Mouse (Mus musculus) olfactory bulb, adult 2 months (tissue): ENCODE data around the gene Celf5. TPM values are rescaled to one million over a fixed set of nuclear protein-coding genes. Genes with fewer than 3 reads are reported as not detected.
"Not testable (repeated sequence)": the region's sequence is repeated elsewhere in the genome, so short reads cannot be mapped to it uniquely, and the experiment has no call there.

Source experiments
- H3K27ac ChIP-seq: fragments of 200-500 bp; 2 replicates; pipeline ENCODE4 v1.5.1; 2012; ENCODE audit warnings: low read depth, low read length; ENCODE audit not compliant: insufficient read depth
- H3K4me1 ChIP-seq: fragments of 200-500 bp; 2 replicates; pipeline ENCODE4 v1.6.1; 2012; ENCODE audit warnings: low read length; ENCODE audit not compliant: control insufficient read depth, insufficient read depth
- H3K4me3 ChIP-seq: fragments of 200-500 bp; 2 replicates; pipeline ENCODE4 v1.5.1; 2012; ENCODE audit warnings: mild to moderate bottlenecking, low read depth, low read length, moderate library complexity; ENCODE audit not compliant: insufficient read depth
- CTCF ChIP-seq: fragments of 200-500 bp; IDR thresholded peaks from 2 replicates; pipeline ENCODE4 v1.5.1; 2012; ENCODE audit warnings: low read depth, mild to moderate bottlenecking, low read length, moderate library complexity; ENCODE audit not compliant: insufficient read depth
- POLR2A ChIP-seq: fragments of 200-500 bp; IDR thresholded peaks from 2 replicates; pipeline ENCODE4 v1.6.1; 2012; ENCODE audit warnings: mild to moderate bottlenecking, low read depth, low read length, moderate library complexity; ENCODE audit not compliant: insufficient read depth
- WGBS: fragments of 180-500 bp; shearing (Covaris S2); methylation state at CpG from one replicate; pipeline ENCODE4 v1.1.7; 2018; 5-methylcytosine and 5-hydroxymethylcytosine counted together
- polyA plus RNA-seq: library from polyadenylated mRNA; stranded (reverse); fragments of >200 nt; gene quantifications from 2 replicates; pipeline ENCODE4 v1.2.4, GENCODE M21; 2012; ENCODE audit warnings: low replicate concordance; ENCODE audit not compliant: missing spikeins, insufficient read depth, insufficient read length

Celf5 gene
- polyA plus RNA-seq, 1 experiment: not detected

DNA sequence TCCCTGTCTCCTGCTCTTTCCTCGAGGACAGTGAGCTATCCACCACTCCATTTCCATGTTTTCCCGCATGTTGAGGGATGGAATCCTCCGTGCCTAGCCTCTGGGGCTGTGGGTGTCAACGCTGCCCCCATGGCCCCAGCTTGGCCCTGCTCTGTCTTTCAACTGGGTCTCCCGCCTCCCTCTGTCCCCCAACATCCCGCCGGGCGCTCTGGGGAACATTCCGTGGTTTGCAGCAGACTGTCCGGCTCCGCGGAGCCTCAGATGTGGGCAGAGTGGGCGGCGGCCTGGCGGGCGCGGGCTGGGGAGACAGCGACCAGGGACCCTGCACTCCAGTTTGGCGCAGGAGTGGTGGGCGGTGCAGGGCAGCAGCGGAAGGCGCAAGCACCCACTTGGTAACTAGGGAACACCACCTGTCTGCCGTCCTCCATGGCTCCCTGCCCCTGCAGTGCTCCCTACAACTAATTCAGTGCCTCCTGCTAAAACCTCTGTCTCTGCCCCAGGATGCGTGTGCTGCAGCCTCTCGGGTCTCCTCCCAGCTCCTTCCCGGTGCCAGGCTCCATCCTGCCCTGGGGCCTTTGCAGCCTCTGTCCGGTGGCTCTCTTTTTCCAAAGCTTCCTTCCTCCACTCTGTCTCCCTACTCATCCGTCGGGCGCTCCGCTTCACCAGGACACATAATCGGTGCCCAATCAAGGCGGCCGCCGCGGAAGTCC, 30.1 kb downstream of the Celf5 start:
- TF ChIP-seq POLR2A (no peak), CTCF (no peak)
- Histone ChIP-seq H3K4me3 (no peak overlapping the region), H3K27ac (no peak overlapping the region), H3K4me1 (peaks cover 26% of the 10 kb centered on the region)
- WGBS: 12% methylated on average over 36 of the region's 36 CpGs

- 62% methylated on average over 6 of the region's 6 CpGs for WGBS
- no peak for TF ChIP-seq CTCF
- no peak for TF ChIP-seq POLR2A
- no peak overlapping the region for H3K27ac ChIP-seq
- peaks cover 18% of the 10 kb centered on the region for H3K4me1 ChIP-seq
- no peak overlapping the region for H3K4me3 ChIP-seq
Observed at GRCm38 (mm10) chr10:81451365-81451745, 31.2 kb downstream of the Celf5 start.

DNA sequence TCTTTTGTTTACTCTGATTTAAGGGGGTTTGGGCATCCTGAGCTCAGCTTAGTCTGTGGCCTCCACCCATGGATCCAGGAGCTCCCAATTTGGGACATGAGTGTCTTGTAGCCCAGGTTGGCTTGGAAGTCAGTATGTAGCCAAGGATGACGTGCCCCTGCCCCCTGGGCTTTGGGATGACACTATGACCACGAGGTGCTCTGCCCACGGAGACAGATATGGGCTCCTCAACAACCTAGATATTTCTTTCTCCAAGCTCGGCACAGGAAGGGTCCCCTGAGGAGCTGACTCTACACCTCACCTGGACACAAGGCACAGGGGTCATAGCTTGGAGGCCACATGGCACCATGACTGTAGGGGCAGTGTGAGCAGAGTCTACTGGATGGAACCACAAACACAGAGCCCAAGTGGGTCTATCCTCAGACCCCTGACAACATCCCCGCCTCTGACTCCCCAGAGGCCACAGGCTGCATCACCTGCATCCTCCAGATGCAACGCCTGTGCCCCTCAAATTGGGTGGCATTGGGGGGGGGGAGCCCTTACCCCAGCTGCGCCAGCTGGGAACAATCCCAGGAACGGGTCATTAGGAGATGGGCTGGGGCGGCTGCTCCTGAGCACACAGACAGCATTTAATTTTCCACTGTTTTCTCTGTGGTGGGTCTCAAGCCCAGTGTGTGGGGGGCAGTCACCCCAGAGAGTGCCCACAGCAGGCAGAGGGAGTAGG, 31.7 kb downstream of the Celf5 start:
- peaks cover 18% of the 10 kb centered on the region for H3K4me1 ChIP-seq
- TF ChIP-seq POLR2A (no peak), CTCF (no peak)
- 50% methylated on average over 9 of the region's 9 CpGs for WGBS
- no peak overlapping the region for H3K4me3 ChIP-seq
- no peak overlapping the region for H3K27ac ChIP-seq

DNA sequence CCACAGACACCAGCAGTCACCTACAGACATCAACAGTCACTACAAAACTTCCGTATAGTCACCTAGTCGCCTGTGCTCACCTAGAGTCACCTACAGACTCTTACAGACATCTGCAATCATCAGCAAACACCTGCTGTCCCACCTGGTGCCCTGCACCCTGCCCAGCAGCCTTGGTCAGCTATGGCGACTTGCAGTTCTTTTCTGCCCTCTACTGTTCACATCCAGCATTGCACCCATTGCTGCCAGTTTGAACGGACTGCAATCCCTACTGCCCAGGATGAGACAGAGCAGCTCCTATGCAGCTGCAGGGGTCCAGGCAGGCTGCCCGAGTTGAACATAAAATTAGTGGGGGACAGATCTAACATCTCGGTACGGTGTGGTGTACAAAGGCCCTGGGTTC, 32.4 kb downstream of the Celf5 start:
- H3K27ac ChIP-seq: no peak overlapping the region
- H3K4me1 ChIP-seq: peaks cover 12% of the 10 kb centered on the region
- no peak overlapping the region for H3K4me3 ChIP-seq
- 1% methylated on average over 7 of the region's 7 CpGs for WGBS
- TF ChIP-seq POLR2A: no peak
- TF ChIP-seq CTCF: peak; percentile 91

- H3K27ac ChIP-seq, H3K4me3 ChIP-seq, H3K4me1 ChIP-seq: not testable (repeated sequence)
- 31% methylated on average over 2 of the region's 2 CpGs for WGBS
Observed at GRCm38 (mm10) chr10:81445516-81445915, 37.0 kb downstream of the Celf5 start.

GRCm38 (mm10) chr10:81441019-81441418, 41.5 kb downstream of the Celf5 start:
- Histone ChIP-seq H3K4me1 (no peaks in the 10 kb centered on the region), H3K4me3 (no peak overlapping the region), H3K27ac (no peak overlapping the region)
- no peak for TF ChIP-seq CTCF
- no peak for TF ChIP-seq POLR2A

DNA sequence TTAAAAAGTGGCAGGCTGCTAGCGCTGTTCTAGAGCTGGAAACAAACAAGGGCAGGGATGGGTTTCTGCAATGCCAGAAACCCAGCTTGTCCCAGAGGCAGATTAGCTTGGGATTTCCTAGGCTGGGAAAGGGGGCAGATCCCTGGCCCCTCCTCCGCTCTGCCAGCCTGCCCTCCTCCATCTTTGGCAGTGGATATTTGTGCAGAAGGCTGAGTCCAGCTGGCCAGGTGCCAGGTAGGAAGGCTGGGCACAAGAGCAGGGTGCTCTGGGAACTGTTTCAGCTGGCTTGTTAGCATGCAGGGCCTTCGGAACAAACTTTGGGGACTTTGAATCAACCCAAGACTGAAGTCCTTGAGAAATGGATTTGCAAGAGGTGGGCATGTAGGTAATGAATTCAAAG, 47.1 kb downstream of the Celf5 start:
- Histone ChIP-seq H3K4me3 (no peak overlapping the region), H3K27ac (peak overlapping the region; percentile 24; the same call in 1 of the 2 replicates), H3K4me1 (peaks cover 38% of the 10 kb centered on the region)
- no peak for TF ChIP-seq POLR2A
- TF ChIP-seq CTCF: no peak
- WGBS: 34% methylated on average over 3 of the region's 3 CpGs

DNA sequence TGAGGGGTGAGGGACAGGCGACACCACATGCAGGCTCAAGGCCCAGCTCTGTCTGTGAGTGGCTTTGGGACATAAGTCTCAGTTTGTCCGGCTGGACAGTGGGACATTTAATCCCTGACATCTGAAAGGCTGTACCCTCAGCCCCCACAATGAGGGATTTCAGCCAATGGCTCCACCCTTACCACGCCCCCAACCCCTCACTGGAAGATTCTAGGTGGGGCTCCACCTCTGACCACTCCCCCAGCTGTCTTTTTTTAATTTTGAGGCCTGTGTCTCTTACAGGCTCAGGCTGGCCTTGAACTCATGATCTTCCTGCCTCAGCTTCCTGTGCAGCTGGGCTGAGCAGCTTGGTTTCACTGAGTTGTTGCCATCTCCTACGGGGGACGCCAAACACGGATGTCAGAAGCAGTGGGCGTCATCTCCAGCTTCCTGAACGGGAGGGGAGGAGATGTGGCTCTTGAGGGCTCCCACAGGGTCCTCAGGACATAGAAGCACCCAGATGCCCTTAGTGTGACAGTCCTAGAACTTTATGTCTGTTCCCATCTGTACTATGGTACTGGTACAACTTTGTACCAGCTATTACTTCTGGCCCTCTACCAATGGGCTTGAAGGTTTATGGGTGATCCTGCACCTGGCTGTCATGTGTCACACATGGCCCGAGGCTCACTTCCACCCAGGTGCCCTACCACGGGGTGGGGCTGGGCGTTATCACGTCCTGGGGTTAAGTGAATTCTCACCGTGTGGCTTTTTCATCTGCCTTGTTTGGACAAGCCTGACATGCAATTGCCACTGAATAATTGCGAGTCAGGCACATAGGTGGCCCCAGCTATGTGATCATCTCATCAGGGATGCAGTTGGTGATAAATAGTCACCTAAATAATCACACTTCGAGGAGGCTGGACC, 47.9 kb downstream of the Celf5 start:
- 55% methylated on average over 15 of the region's 15 CpGs for WGBS
- Histone ChIP-seq H3K4me1 (peaks cover 40% of the 10 kb centered on the region), H3K4me3 (no peak overlapping the region), H3K27ac (peak overlapping the region; percentile 24; the same call in 1 of the 2 replicates)
- TF ChIP-seq CTCF (no peak), POLR2A (no peak)
